Mouse (Mus musculus) stomach, postnatal 0 days (tissue): ENCODE data around the gene Tbc1d8b.

Experiments
- CTCF ChIP-seq: IDR thresholded peaks from 2 replicates; pipeline ENCODE4 v1.5.1; 2016; ENCODE audit warnings: antibody characterized with exemption, low read depth, mild to moderate bottlenecking, moderate library complexity
- EP300 ChIP-seq: optimal IDR thresholded peaks from 2 replicates; pipeline ENCODE3; 2016; ENCODE audit warnings: antibody characterized with exemption

DNA sequence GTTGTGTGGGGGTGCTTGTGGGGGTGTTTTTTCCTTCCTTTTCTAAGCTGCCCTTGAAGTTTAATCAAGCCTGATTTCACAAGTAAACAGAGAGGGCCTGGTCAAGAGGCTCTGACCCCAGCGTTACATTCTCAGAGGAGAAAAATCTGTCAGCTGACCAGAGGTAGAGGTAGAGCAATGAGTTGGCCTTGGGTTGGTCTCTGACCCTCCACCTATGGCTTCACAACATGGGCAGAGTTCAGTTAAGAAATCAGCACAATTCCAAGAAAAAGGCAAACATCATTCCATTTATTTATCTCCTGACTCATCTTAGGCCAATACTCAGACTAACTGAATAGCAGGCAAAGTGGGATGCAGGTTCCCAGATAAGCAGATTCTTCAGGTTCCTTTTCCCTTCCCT lies 94.1 kb downstream of the Tbc1d8b start:
- TF ChIP-seq CTCF (no peak), EP300 (no peak)
